Mouse (Mus musculus) embryonic facial prominence, embryonic 15.5 days (tissue): ENCODE data around the gene Cyp2u1. TPM values are rescaled to one million over a fixed set of nuclear protein-coding genes. Genes with fewer than 3 reads are reported as not detected.
"Not testable (repeated sequence)": the region's sequence is repeated elsewhere in the genome, so short reads cannot be mapped to it uniquely, and the experiment has no call there.

Source experiments
- ATAC-seq: fragments of 200-750 bp; cut with Nextera tagmentation; 2 replicates; pipeline ENCODE4 v1.8.0; 2017; ENCODE audit warnings: low read depth, moderate TSS enrichment; ENCODE audit not compliant: insufficient number of reproducible peaks, low FRiP score, low TSS enrichment
- H3K27ac ChIP-seq: fragments of 300-500 bp; sonication (generic); replicated peaks from 2 replicates; pipeline ENCODE4 v1.5.1; 2015; ENCODE audit warnings: mild to moderate bottlenecking, inconsistent platforms
- H3K27me3 ChIP-seq: fragments of 300-500 bp; sonication (generic); 2 replicates; pipeline ENCODE4 v1.6.1; 2015; ENCODE audit warnings: inconsistent platforms
- H3K36me3 ChIP-seq: fragments of 300-500 bp; sonication (generic); 2 replicates; pipeline ENCODE4 v1.6.1; 2015; ENCODE audit warnings: mild to moderate bottlenecking, inconsistent platforms
- H3K4me1 ChIP-seq: fragments of 300-500 bp; sonication (generic); 2 replicates; pipeline ENCODE4 v1.6.1; 2015; ENCODE audit warnings: inconsistent platforms
- H3K4me2 ChIP-seq: fragments of 300-500 bp; sonication (generic); replicated peaks from 2 replicates; pipeline ENCODE4 v1.6.1; 2015; ENCODE audit warnings: mild to moderate bottlenecking, inconsistent platforms
- H3K4me3 ChIP-seq: fragments of 300-500 bp; sonication (generic); replicated peaks from 2 replicates; pipeline ENCODE4 v1.5.1; 2015; ENCODE audit warnings: mild to moderate bottlenecking, inconsistent platforms
- H3K9ac ChIP-seq: fragments of 300-500 bp; sonication (generic); 2 replicates; pipeline ENCODE4 v1.6.1; 2015; ENCODE audit warnings: inconsistent platforms
- H3K9me3 ChIP-seq: fragments of 300-500 bp; sonication (generic); replicated peaks from 2 replicates; pipeline ENCODE4 v1.6.1; 2016; ENCODE audit warnings: inconsistent platforms
- WGBS: fragments of 180-500 bp; shearing (Covaris S2); methylation state at CpG from one replicate; pipeline ENCODE4 v1.1.7; 2015; 5-methylcytosine and 5-hydroxymethylcytosine counted together
- polyA plus RNA-seq: library from polyadenylated mRNA; unstranded; fragments of >200 nt; fragmentation: Nextera tagmentation; extraction: Ambion mirVana; gene quantifications from 2 replicates; pipeline ENCODE4 v1.2.1, GENCODE M21; 2015

The Cyp2u1 gene
- 1.5 and 1.7 TPM in 2 replicates for polyA plus RNA-seq

GRCm38 (mm10) chr3:131302452-131303319 is at the start of gene Cyp2u1:
Gene Cyp2u1 (minus strand): TSS chr3:131303227.
- WGBS: 1% methylated on average over 71 of the region's 71 CpGs
- no peaks in the 10 kb centered on the region for H3K36me3 ChIP-seq

GRCm38 (mm10) chr3:131350539-131350938 is 47.5 kb upstream of the Cyp2u1 start:
- H3K27ac ChIP-seq: no peak overlapping the region
- H3K4me1 ChIP-seq: no peaks in the 10 kb centered on the region
- H3K4me2 ChIP-seq: no peak overlapping the region
- no peak for ATAC-seq
- WGBS: 90% methylated on average over 7 of the region's 7 CpGs
- H3K9ac ChIP-seq: no peak overlapping the region
- no peaks in the 10 kb centered on the region for H3K36me3 ChIP-seq
- H3K4me3 ChIP-seq: no peak overlapping the region
- no peaks in the 10 kb centered on the region for H3K9me3 ChIP-seq
- H3K27me3 ChIP-seq: no peaks in the 10 kb centered on the region

More at GRCm38 (mm10) chr3:131302452-131303319, at the start of gene Cyp2u1:
- Histone ChIP-seq H3K9ac (peak within 1 kb of the TSS; percentile 47), H3K27ac (no peak within 1 kb of the TSS), H3K9me3 (no peaks in the 10 kb centered on the region), H3K4me1 (peaks cover 6% of the 10 kb centered on the region), H3K4me2 (peak within 1 kb of the TSS; percentile 97), H3K27me3 (no peaks in the 10 kb centered on the region), H3K4me3 (peak within 1 kb of the TSS; percentile 77)
- ATAC-seq: peak; percentile 92

- Histone ChIP-seq H3K9me3 (no peaks in the 10 kb centered on the region), H3K4me3 (no peak overlapping the region), H3K27ac (no peak overlapping the region), H3K36me3 (no peaks in the 10 kb centered on the region), H3K4me2 (no peak overlapping the region), H3K4me1 (no peaks in the 10 kb centered on the region), H3K27me3 (no peaks in the 10 kb centered on the region), H3K9ac (no peak overlapping the region)
- 88% methylated on average over 6 of the region's 6 CpGs for WGBS
- ATAC-seq: no peak
Observed at GRCm38 (mm10) chr3:131349013-131349412, 46.0 kb upstream of the Cyp2u1 start.

- ATAC-seq: no peak
- H3K9me3 ChIP-seq: no peaks in the 10 kb centered on the region
- H3K4me3 ChIP-seq: no peak overlapping the region
- no peaks in the 10 kb centered on the region for H3K4me1 ChIP-seq
- WGBS: 67% methylated on average over 3 of the region's 3 CpGs
- no peaks in the 10 kb centered on the region for H3K36me3 ChIP-seq
- no peak overlapping the region for H3K27ac ChIP-seq
- H3K27me3 ChIP-seq: no peaks in the 10 kb centered on the region
- no peak overlapping the region for H3K4me2 ChIP-seq
- H3K9ac ChIP-seq: no peak overlapping the region
Observed at GRCm38 (mm10) chr3:131348579-131348950, 45.5 kb upstream of the Cyp2u1 start.

GRCm38 (mm10) chr3:131347831-131348578 is 45.0 kb upstream of the Cyp2u1 start:
- Histone ChIP-seq H3K4me1 (no peaks in the 10 kb centered on the region), H3K4me2 (no peak overlapping the region), H3K27me3 (no peaks in the 10 kb centered on the region), H3K9ac (no peak overlapping the region), H3K27ac (no peak overlapping the region), H3K4me3 (no peak overlapping the region), H3K9me3 (no peaks in the 10 kb centered on the region), H3K36me3 (no peaks in the 10 kb centered on the region)
- 62% methylated on average over 6 of the region's 6 CpGs for WGBS
- no peak for ATAC-seq

- no peak overlapping the region for H3K9ac ChIP-seq
- ATAC-seq: no peak
- 90% methylated on average over 6 of the region's 6 CpGs for WGBS
Observed at GRCm38 (mm10) chr3:131345903-131346302, 42.9 kb upstream of the Cyp2u1 start.

GRCm38 (mm10) chr3:131343311-131343710 is 40.3 kb upstream of the Cyp2u1 start:
- no peak overlapping the region for H3K27ac ChIP-seq
- 42% methylated on average over 6 of the region's 6 CpGs for WGBS
- no peak for ATAC-seq
- H3K9ac ChIP-seq: no peak overlapping the region
- no peaks in the 10 kb centered on the region for H3K27me3 ChIP-seq
- no peaks in the 10 kb centered on the region for H3K4me1 ChIP-seq
- no peak overlapping the region for H3K4me2 ChIP-seq
- no peaks in the 10 kb centered on the region for H3K36me3 ChIP-seq
- H3K4me3 ChIP-seq: no peak overlapping the region
- H3K9me3 ChIP-seq: no peaks in the 10 kb centered on the region

More at GRCm38 (mm10) chr3:131345903-131346302, 42.9 kb upstream of the Cyp2u1 start:
- no peak overlapping the region for H3K4me2 ChIP-seq
- no peaks in the 10 kb centered on the region for H3K9me3 ChIP-seq
- no peaks in the 10 kb centered on the region for H3K36me3 ChIP-seq
- H3K27me3 ChIP-seq: no peaks in the 10 kb centered on the region
- no peaks in the 10 kb centered on the region for H3K4me1 ChIP-seq
- no peak overlapping the region for H3K27ac ChIP-seq
- H3K4me3 ChIP-seq: no peak overlapping the region

- Histone ChIP-seq H3K36me3 (no peaks in the 10 kb centered on the region), H3K9me3 (no peaks in the 10 kb centered on the region), H3K27me3 (no peaks in the 10 kb centered on the region), H3K4me1 (no peaks in the 10 kb centered on the region), H3K9ac (no peak overlapping the region), H3K4me3 (no peak overlapping the region), H3K27ac (no peak overlapping the region), H3K4me2 (no peak overlapping the region)
- no peak for ATAC-seq
- WGBS: 43% methylated on average over 3 of the region's 3 CpGs
Observed at GRCm38 (mm10) chr3:131340885-131341284, 37.9 kb upstream of the Cyp2u1 start.

GRCm38 (mm10) chr3:131339280-131339679 is 36.3 kb upstream of the Cyp2u1 start:
- Histone ChIP-seq H3K4me2 (no peak overlapping the region), H3K9me3 (no peaks in the 10 kb centered on the region), H3K4me1 (peaks cover 11% of the 10 kb centered on the region), H3K4me3 (no peak overlapping the region), H3K27ac (no peak overlapping the region), H3K9ac (no peak overlapping the region), H3K27me3 (no peaks in the 10 kb centered on the region), H3K36me3 (no peaks in the 10 kb centered on the region)
- WGBS: 74% methylated on average over 4 of the region's 4 CpGs
- no peak for ATAC-seq

- not testable (repeated sequence) for H3K4me3 ChIP-seq, H3K27me3 ChIP-seq, H3K9ac ChIP-seq, H3K27ac ChIP-seq, H3K9me3 ChIP-seq, ATAC-seq, H3K4me2 ChIP-seq, H3K36me3 ChIP-seq
- WGBS: 89% methylated on average over 7 of the region's 7 CpGs
- peaks cover 20% of the 10 kb centered on the region for H3K4me1 ChIP-seq
Observed at GRCm38 (mm10) chr3:131337749-131338148, 34.7 kb upstream of the Cyp2u1 start.

GRCm38 (mm10) chr3:131336629-131337028 is 33.6 kb upstream of the Cyp2u1 start:
- ATAC-seq: no peak

More at GRCm38 (mm10) chr3:131336629-131337028, 33.6 kb upstream of the Cyp2u1 start:
- WGBS: 78% methylated on average over 8 of the region's 8 CpGs
- no peak overlapping the region for H3K9ac ChIP-seq
- no peaks in the 10 kb centered on the region for H3K36me3 ChIP-seq
- no peak overlapping the region for H3K4me3 ChIP-seq
- peaks cover 20% of the 10 kb centered on the region for H3K4me1 ChIP-seq
- no peaks in the 10 kb centered on the region for H3K9me3 ChIP-seq
- H3K27ac ChIP-seq: no peak overlapping the region
- no peaks in the 10 kb centered on the region for H3K27me3 ChIP-seq
- H3K4me2 ChIP-seq: no peak overlapping the region
